Comparison of ENCODE assay signal across 12 mouse cellular contexts in genomic region chr2:31061868-31062628, GRCm38 (mm10).
A peak's percentile ranks its signal among the peaks of the same experiment; 100 is the strongest.
DNase-seq lines count a peak whose midpoint lies in the region; ATAC-seq and TF ChIP-seq lines count a peak whose summit lies in the region.
"Had no signal": no experiment of that assay in that cellular context is flagged by ENCODE, and none has a peak within 500 bp of the region (broad histone marks: within the 10 kb centered on the region; RNA-seq: fewer than 3 reads in every experiment).

No protein-coding gene starts in this region.

- peak overlapping the region; percentile 58 for H3K27ac ChIP-seq in cerebellum, adult 2 months (ENCODE audit: insufficient read depth, low read length)
- no peak overlapping the region for H3K27ac ChIP-seq in intestine, embryonic 15.5 days
- H3K27ac ChIP-seq in kidney, embryonic 14.5 days (ENCODE audit: low read depth, low read length): no peak overlapping the region
- H3K27ac ChIP-seq: neural tube, embryonic 13.5 days had no signal

- no peak overlapping the region for H3K4me2 ChIP-seq in intestine, embryonic 15.5 days (replicated peaks)
- no peak overlapping the region for H3K4me2 ChIP-seq in kidney, embryonic 14.5 days (replicated peaks; ENCODE audit: low read depth, low read length)
- H3K4me2 ChIP-seq: neural tube, embryonic 13.5 days had no signal

- DNase-seq in cerebellum, adult 2 months: no peak
- DNase-seq in cerebellum, adult 18-20 months: no peak
- DNase-seq in gastrocnemius, postnatal 4 days (ENCODE audit: low spot score in 2 of 2): no peak
- DNase-seq: gastrocnemius, postnatal 36 days had no signal

- H3K4me1 ChIP-seq in cerebellum, adult 2 months (ENCODE audit: control insufficient read depth, insufficient read depth, low read length): peaks cover 63% of the 10 kb centered on the region
- no peaks in the 10 kb centered on the region for H3K4me1 ChIP-seq in intestine, embryonic 15.5 days (replicated peaks)
- H3K4me1 ChIP-seq in kidney, embryonic 14.5 days (ENCODE audit: control insufficient read depth, insufficient read depth, low read length): no peaks in the 10 kb centered on the region; the same call in 1 of the 2 replicates

- H3K4me3 ChIP-seq in cerebellum, adult 2 months (replicated peaks; ENCODE audit: insufficient read depth, low read depth, low read length): no peak overlapping the region
- H3K4me3 ChIP-seq in intestine, embryonic 15.5 days (replicated peaks): no peak overlapping the region
- H3K4me3 ChIP-seq in kidney, embryonic 14.5 days (ENCODE audit: low read length): no peak overlapping the region
- H3K4me3 ChIP-seq: layer of hippocampus, adult 2 months; neural tube, embryonic 13.5 days had no signal

- WGBS in cerebellum, adult 2 months: 75% methylated on average over 10 of the region's 10 CpGs
- 93% methylated on average over 10 of the region's 10 CpGs for WGBS in intestine, embryonic 15.5 days
- WGBS in kidney, embryonic 14.5 days: 95% methylated on average over 10 of the region's 10 CpGs

- H3K9me3 ChIP-seq in intestine, embryonic 15.5 days: no peaks in the 10 kb centered on the region
- no peaks in the 10 kb centered on the region for H3K9me3 ChIP-seq in kidney, embryonic 14.5 days (ENCODE audit: control insufficient read depth, low read length)
- H3K9me3 ChIP-seq: neural tube, embryonic 13.5 days had no signal

- TF ChIP-seq CTCF in cerebellum, adult 2 months (IDR thresholded peaks at IDR 0.05; ENCODE audit: borderline replicate concordance, insufficient read depth, low read depth, low read length): no peak

- no peak overlapping the region for H3K9ac ChIP-seq in intestine, embryonic 15.5 days
- no peak overlapping the region for H3K9ac ChIP-seq in kidney, embryonic 14.5 days (ENCODE audit: low read depth, low read length)
- H3K9ac ChIP-seq: neural tube, embryonic 13.5 days had no signal

- H3K36me3 ChIP-seq in intestine, embryonic 15.5 days: peaks cover 3% of the 10 kb centered on the region
- peaks cover 12% of the 10 kb centered on the region; the same call in 1 of the 2 replicates for H3K36me3 ChIP-seq in kidney, embryonic 14.5 days (ENCODE audit: control insufficient read depth, insufficient read depth, low read length)

- ATAC-seq in CD4-positive, CD25-positive, alpha-beta regulatory T cell, adult 4 months: peak; percentile 64
- peak; percentile 77 for ATAC-seq in common myeloid progenitor, adult 5-6 weeks (replicated peaks; ENCODE audit: low read depth, poor library complexity, severe bottlenecking)
- ATAC-seq in monocyte, adult 5-6 weeks (replicated peaks; ENCODE audit: insufficient number of reproducible peaks, low FRiP score, low TSS enrichment, poor library complexity, severe bottlenecking): peak; percentile 71
- ATAC-seq in intestine, embryonic 15.5 days: no peak
- ATAC-seq in kidney, embryonic 14.5 days (ENCODE audit: low FRiP score, low TSS enrichment): no peak
- ATAC-seq: hindbrain, embryonic 16.5 days had no signal

- no peaks in the 10 kb centered on the region for H3K27me3 ChIP-seq in cerebellum, adult 2 months (ENCODE audit: control insufficient read depth, insufficient read depth, low read length)
- H3K27me3 ChIP-seq in intestine, embryonic 15.5 days (replicated peaks): no peaks in the 10 kb centered on the region
- H3K27me3 ChIP-seq in kidney, embryonic 14.5 days (ENCODE audit: control insufficient read depth, insufficient read depth, low read length): no peaks in the 10 kb centered on the region
- H3K27me3 ChIP-seq: neural tube, embryonic 13.5 days had no signal

- TF ChIP-seq POLR2A in cerebellum, adult 2 months (IDR thresholded peaks at IDR 0.05; ENCODE audit: borderline replicate concordance, insufficient read depth, low read length): no peak

Comparison
In these comparisons a context has a peak if more than half of its experiments do, and no peak if none do; other contexts are left out.
1. ATAC-seq: peak in CD4-positive, CD25-positive, alpha-beta regulatory T cell, adult 4 months (single experiment), common myeloid progenitor, adult 5-6 weeks (single experiment) and monocyte, adult 5-6 weeks (single experiment); none in intestine, embryonic 15.5 days (single experiment) and kidney, embryonic 14.5 days (single experiment).